Mouse (Mus musculus) intestine, embryonic 16.5 days (tissue): ENCODE measurements around the gene Agtpbp1. TPM values are rescaled to one million over a fixed set of nuclear protein-coding genes. Genes with fewer than 3 reads are reported as not detected.
A peak's percentile ranks its signal among the peaks of the same experiment; 100 is the strongest.

ENCODE experiments used
- ATAC-seq: fragments of 200-750 bp; cut with Nextera tagmentation; 2 replicates; pipeline ENCODE4 v1.8.0; 2017; ENCODE audit warnings: moderate TSS enrichment, moderate library complexity
- H3K27ac ChIP-seq: fragments of 300-500 bp; sonication (generic); 2 replicates; pipeline ENCODE4 v1.5.1; 2014; ENCODE audit warnings: mild to moderate bottlenecking, low read length
- H3K27me3 ChIP-seq: fragments of 300-500 bp; sonication (generic); replicated peaks from 2 replicates; pipeline ENCODE4 v1.6.1; 2014; ENCODE audit warnings: low read length, control low read depth, mixed read lengths; ENCODE audit not compliant: control insufficient read depth, insufficient read depth
- H3K36me3 ChIP-seq: fragments of 300-500 bp; sonication (generic); 2 replicates; pipeline ENCODE4 v1.6.1; 2014; ENCODE audit warnings: low read length, control low read depth; ENCODE audit not compliant: control insufficient read depth, insufficient read depth
- H3K4me1 ChIP-seq: fragments of 300-500 bp; sonication (generic); 2 replicates; pipeline ENCODE4 v1.6.1; 2014; ENCODE audit warnings: low read length, control low read depth, mixed read lengths; ENCODE audit not compliant: control insufficient read depth, insufficient read depth
- H3K4me2 ChIP-seq: fragments of 300-500 bp; sonication (generic); 2 replicates; pipeline ENCODE4 v1.6.1; 2014; ENCODE audit warnings: low read depth, low read length, control low read depth
- H3K4me3 ChIP-seq: fragments of 300-500 bp; sonication (generic); 2 replicates; pipeline ENCODE4 v1.5.1; 2014; ENCODE audit warnings: mild to moderate bottlenecking, low read length
- H3K9ac ChIP-seq: fragments of 300-500 bp; sonication (generic); 2 replicates; pipeline ENCODE4 v1.6.1; 2014; ENCODE audit warnings: low read depth, low read length
- H3K9me3 ChIP-seq: fragments of 300-500 bp; sonication (generic); 2 replicates; pipeline ENCODE4 v1.6.1; 2016; ENCODE audit warnings: low read length, control low read depth; ENCODE audit not compliant: control insufficient read depth
- WGBS: fragments of 180-500 bp; shearing (Covaris S2); extraction: QIAGEN DNeasy Blood & Tissue Kit; methylation state at CpG from one replicate; pipeline ENCODE4 v1.1.7; 2014; 5-methylcytosine and 5-hydroxymethylcytosine counted together
- polyA plus RNA-seq: library from polyadenylated mRNA; unstranded; fragments of >200 nt; fragmentation: Nextera tagmentation; extraction: Ambion mirVana; gene quantifications from 2 replicates; pipeline ENCODE4 v1.2.1, GENCODE M21; 2015

Agtpbp1 gene
- polyA plus RNA-seq: 10.2 and 10.7 TPM in 2 replicates

DNA sequence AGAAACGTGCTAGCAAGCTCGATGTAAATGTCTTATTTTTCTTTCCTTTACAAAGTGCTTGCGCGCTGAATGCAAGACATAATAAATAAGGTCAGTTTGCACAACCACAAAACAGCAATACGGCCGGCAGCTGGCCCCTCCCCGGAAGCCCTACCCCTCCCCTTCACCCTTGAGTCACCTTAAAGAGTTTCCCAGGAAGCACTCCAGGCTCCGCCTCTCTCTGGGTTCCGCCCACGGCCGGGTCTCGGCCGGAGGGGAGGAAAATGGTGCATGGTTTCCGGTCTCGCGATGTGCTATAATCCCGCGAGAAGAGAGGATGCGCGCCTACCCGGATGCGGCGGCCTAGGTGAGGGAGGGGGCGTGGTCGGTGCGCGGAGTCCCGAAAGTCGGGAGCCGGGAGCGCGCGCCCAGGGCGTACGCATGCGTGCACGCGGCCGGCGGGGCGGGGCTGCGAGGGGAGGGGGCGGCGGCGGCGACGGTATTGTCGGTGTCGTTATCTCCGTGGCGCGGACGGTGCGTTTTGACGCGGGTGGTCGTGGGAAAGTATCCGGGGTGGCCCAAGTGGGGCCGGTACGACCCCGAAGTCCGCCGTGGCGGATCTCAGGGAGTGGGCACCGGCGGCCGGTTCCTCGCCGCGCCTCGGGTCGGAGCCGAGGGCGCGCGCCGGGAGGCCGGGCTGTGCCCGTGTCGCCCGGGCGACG, at the start of gene Agtpbp1, which contains the start of gene Naa35:
Gene Agtpbp1 (minus strand): TSS at position 281 of the 701 bp plus-strand sequence.
Gene Naa35 (plus strand): TSS at position 313 of the 701 bp plus-strand sequence.
- Histone ChIP-seq H3K4me1 (peaks cover 22% of the 10 kb centered on the region), H3K4me2 (peak within 1 kb of the TSS; percentile 84), H3K27ac (peak within 1 kb of the TSS; percentile 80), H3K9ac (peak within 1 kb of the TSS; percentile 93), H3K9me3 (no peaks in the 10 kb centered on the region), H3K27me3 (no peaks in the 10 kb centered on the region), H3K36me3 (0 out of 2 replicates have a peak, but pooled peaks cover 5% of the 10 kb centered on the region), H3K4me3 (peak within 1 kb of the TSS; percentile 97)
- peak; percentile 96 for ATAC-seq
- under 1% methylated on average over 78 of the region's 83 CpGs for WGBS

DNA sequence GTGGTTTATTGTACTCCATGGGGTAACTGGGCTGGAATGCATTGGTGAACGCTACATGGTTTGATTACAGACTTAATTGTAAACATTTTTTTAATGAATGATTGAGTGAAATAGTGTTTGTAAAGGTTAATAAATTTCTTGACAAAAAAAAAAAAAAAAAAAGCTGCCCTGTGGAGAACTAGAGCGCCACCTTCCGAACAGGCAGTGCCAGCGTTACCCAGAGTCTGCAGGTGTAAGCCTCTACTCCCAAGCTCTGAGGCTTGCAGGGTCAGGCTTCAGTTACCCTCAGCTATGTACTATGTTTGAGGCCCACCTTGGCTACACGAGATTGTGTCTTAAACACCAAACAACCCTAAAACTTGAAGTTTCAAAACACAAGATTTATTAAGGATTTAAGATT, 49.6 kb upstream of the Agtpbp1 start:
- ATAC-seq: no peak
- WGBS: 68% methylated on average over 5 of the region's 5 CpGs

DNA sequence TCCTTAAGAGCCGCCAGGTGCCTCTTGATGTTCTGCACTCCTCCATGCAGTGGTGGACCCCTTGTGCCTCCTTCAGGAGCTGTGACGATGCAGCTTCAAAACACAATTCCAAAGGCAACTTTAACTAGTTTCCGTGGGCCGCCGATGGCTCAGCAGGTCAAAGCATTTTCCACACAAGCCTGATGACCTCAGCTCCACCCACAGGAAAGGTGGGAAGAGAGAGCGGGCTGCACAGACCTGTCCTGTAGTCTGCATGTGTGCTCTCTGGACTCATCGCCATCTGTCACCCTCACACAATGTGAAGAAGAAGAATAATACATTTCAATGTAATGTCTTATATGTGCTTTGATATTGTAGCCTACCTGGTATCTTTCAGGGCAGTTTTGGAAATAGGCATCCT, 41.7 kb upstream of the Agtpbp1 start:
- Histone ChIP-seq H3K36me3 (peaks cover 20% of the 10 kb centered on the region), H3K9ac (no peak overlapping the region), H3K27me3 (no peaks in the 10 kb centered on the region), H3K4me1 (no peaks in the 10 kb centered on the region), H3K4me2 (no peak overlapping the region), H3K9me3 (no peaks in the 10 kb centered on the region), H3K4me3 (no peak overlapping the region), H3K27ac (no peak overlapping the region)
- WGBS: 89% methylated on average over 7 of the region's 7 CpGs
- no peak for ATAC-seq

More for the DNA sequence above, 49.6 kb upstream of the Agtpbp1 start:
- no peak overlapping the region for H3K27ac ChIP-seq
- no peaks in the 10 kb centered on the region for H3K9me3 ChIP-seq
- H3K36me3 ChIP-seq: peaks cover 22% of the 10 kb centered on the region
- no peaks in the 10 kb centered on the region for H3K27me3 ChIP-seq
- no peak overlapping the region for H3K9ac ChIP-seq
- H3K4me1 ChIP-seq: no peaks in the 10 kb centered on the region
- H3K4me3 ChIP-seq: no peak overlapping the region
- no peak overlapping the region for H3K4me2 ChIP-seq

DNA sequence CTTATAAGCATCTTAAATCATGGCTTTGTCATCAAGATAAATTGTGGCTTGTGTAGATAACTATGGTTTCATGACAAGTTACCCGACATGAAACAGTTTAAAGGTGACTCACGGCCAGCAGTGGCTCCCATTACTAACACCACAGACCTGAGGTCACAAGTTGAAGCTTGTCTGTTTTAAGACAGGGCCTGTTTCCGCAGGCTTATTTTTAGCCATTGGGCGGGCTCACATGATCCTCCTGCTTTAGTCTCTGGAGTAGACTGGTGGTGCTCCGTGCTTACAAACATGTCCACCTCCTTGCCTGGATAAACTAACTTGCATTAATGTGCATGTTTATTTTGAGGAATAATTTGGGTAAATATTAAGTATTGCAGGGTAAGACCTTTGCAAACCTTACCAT, 39.9 kb upstream of the Agtpbp1 start:
- H3K4me1 ChIP-seq: no peaks in the 10 kb centered on the region
- H3K4me2 ChIP-seq: no peak overlapping the region
- H3K9me3 ChIP-seq: no peaks in the 10 kb centered on the region
- peaks cover 22% of the 10 kb centered on the region for H3K36me3 ChIP-seq
- ATAC-seq: no peak
- no peak overlapping the region for H3K4me3 ChIP-seq
- H3K9ac ChIP-seq: no peak overlapping the region
- H3K27me3 ChIP-seq: no peaks in the 10 kb centered on the region
- no peak overlapping the region for H3K27ac ChIP-seq
- 81% methylated on average over 5 of the region's 5 CpGs for WGBS

DNA sequence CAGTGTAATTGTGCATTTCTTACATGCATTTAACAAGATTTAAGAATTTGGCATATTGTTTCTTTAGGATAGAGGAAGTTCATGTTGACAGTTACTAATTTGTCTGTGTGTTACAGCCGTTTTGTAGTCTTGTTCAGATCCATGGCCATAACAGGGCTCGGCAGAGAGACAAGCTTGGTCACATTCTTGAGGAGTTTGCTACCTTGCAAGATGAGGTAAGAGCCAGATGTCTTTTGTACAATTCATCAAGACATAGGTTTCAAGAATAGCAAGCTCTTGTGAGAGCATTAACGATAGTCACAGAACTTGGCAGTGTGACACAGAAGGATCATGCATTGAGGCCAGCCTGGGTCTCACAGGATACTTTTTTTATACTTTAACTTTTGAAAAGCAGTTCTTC, 39.4 kb upstream of the Agtpbp1 start:
- Histone ChIP-seq H3K4me1 (no peaks in the 10 kb centered on the region), H3K36me3 (peaks cover 20% of the 10 kb centered on the region), H3K9ac (no peak overlapping the region), H3K27ac (no peak overlapping the region), H3K9me3 (no peaks in the 10 kb centered on the region), H3K4me2 (no peak overlapping the region), H3K4me3 (no peak overlapping the region), H3K27me3 (no peaks in the 10 kb centered on the region)
- WGBS: 68% methylated on average over 3 of the region's 3 CpGs
- no peak for ATAC-seq

DNA sequence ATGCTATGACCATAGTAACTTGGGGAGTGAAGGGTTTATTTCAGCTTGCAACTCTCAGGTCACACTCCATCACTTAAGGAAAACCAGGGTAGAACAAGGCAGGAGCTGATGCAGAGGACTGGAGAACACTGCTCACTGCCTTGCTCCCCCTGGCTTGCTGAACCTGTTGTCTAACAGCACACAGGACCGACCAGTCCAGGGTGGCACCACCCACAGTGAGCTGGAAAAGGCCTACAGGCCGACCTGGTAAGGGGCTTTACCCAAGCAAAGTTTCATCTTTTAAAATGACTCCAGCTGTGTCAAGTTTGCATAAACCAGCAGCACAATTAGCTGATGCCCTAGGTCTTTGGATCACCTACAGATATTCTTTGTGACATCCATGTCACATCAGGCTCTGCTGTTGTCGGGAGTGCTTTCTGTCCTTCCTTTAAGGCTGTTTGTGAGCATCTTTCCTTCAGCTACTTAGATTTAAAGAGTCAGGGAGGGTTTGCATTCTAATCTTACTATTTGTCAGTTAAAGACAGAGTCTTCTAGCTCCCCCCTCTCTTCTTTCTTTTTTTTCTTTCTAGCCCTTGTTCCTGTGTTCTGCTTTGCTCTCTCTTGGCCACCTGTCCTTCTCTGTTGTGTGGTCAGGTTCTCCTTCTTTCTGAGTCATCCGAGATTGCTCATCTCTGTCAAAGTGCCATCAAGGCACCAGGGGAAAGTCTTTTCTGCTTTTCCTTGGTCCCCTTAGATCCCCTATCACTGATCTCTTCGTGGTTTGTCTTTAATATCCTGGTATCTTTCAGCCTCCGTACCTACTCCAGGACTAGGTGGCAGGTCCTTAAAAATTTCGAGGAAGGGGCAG, 36.8 kb upstream of the Agtpbp1 start:
- H3K27me3 ChIP-seq: no peaks in the 10 kb centered on the region
- ATAC-seq: no peak
- 87% methylated on average over 7 of the region's 7 CpGs for WGBS
- H3K9ac ChIP-seq: no peak overlapping the region
- no peaks in the 10 kb centered on the region for H3K4me1 ChIP-seq
- no peak overlapping the region for H3K4me2 ChIP-seq
- H3K9me3 ChIP-seq: no peaks in the 10 kb centered on the region
- no peak overlapping the region for H3K4me3 ChIP-seq
- peaks cover 17% of the 10 kb centered on the region for H3K36me3 ChIP-seq
- no peak overlapping the region for H3K27ac ChIP-seq

DNA sequence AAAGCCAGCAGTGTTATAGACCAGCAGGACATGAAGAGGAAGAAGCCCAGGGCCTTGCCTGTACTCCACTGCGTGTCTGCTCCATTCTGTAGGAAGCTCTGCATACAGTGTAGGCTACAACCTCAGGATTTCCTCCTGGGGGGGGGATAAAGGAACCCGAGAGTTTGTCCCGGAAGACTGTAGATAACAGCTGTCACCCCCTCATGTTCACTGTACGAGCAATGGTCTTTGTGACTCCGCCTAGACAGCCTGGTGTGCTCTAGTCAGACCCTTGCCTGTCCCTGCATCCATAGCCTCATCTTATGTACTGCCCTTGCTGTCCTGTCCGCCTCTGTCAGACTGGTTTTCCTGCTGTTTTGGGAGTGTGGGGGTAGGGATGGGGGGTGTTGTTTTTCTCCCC, 33.4 kb upstream of the Agtpbp1 start:
- no peak for ATAC-seq
- Histone ChIP-seq H3K27ac (no peak overlapping the region), H3K27me3 (no peaks in the 10 kb centered on the region), H3K9me3 (no peaks in the 10 kb centered on the region), H3K4me2 (no peak overlapping the region), H3K9ac (no peak overlapping the region), H3K36me3 (peaks cover 10% of the 10 kb centered on the region), H3K4me1 (peaks cover 4% of the 10 kb centered on the region), H3K4me3 (no peak overlapping the region)
- WGBS: 87% methylated on average over 6 of the region's 6 CpGs

DNA sequence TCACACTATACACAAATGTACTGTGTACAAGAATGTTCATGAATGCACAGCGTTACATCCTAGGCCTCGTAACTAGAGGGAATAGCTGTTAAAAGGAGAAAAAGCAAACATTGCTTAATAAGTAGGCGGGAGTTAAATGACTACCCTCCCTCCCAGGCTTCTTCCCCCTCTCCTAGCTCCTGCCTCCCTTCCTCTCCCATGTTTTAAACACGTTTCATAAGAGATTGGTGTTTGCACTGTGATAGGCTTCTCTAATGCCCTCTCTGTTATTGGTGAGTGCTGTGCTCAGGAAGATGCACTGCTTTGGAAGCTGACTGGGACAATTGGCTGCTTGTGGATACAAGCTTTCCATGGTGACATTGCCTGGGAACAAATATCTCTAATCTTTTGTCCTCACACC, 30.5 kb upstream of the Agtpbp1 start:
- H3K36me3 ChIP-seq: peaks cover 6% of the 10 kb centered on the region
- peaks cover 4% of the 10 kb centered on the region for H3K4me1 ChIP-seq
- H3K27me3 ChIP-seq: no peaks in the 10 kb centered on the region
- 64% methylated on average over 4 of the region's 4 CpGs for WGBS
- H3K4me2 ChIP-seq: no peak overlapping the region
- H3K4me3 ChIP-seq: no peak overlapping the region
- H3K9me3 ChIP-seq: no peaks in the 10 kb centered on the region
- ATAC-seq: peak; percentile 48
- H3K27ac ChIP-seq: no peak overlapping the region
- H3K9ac ChIP-seq: no peak overlapping the region

DNA sequence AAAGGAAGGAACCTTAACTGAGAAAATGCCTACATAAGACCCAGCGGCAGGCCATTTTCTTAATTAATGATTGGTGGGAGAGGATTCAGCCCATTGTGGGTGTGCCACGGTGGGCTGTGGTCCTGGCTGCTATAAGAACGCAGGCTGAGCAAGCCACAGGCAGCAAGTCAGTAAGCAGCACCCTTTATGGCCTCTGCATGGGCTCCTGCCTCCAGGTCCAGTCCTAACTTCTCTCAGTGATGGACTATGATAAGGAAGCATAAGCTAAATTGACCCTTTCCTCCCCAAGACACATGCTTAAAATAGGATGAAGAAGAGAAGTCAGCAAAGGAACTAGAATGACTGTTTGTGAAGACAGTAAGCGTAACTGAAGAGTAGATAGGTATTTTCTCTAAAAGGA, 30.1 kb upstream of the Agtpbp1 start:
- Histone ChIP-seq H3K4me2 (no peak overlapping the region), H3K4me1 (peaks cover 4% of the 10 kb centered on the region), H3K9me3 (no peaks in the 10 kb centered on the region), H3K9ac (no peak overlapping the region), H3K27me3 (no peaks in the 10 kb centered on the region), H3K27ac (no peak overlapping the region), H3K4me3 (no peak overlapping the region), H3K36me3 (peaks cover 6% of the 10 kb centered on the region)
- ATAC-seq: peak; percentile 65; the same call in 1 of the 2 replicates
- 75% methylated on average over 4 of the region's 4 CpGs for WGBS
